11 mouse cellular contexts compared by ENCODE assay signal in the genomic region with DNA sequence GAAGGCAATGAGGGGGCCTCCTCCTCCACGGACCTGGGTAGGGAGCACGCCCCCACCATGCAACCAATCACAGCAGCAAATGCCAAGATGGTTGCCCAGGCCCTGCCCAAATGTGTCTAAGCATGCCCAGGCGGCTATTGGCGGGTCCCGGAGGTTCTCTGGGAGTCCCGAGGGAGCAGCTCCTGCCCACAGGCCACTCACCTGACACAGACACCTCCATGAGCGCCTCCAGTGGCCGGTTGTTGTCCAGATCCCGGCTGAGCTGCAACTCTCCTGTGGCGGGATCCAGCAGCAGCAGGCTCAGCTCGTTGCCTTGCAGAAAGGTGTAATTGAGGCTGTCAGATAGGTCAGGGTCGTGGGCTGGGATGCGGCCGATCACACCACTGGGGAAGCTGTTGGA. TPM values are rescaled to one million over a fixed set of nuclear protein-coding genes. Genes with fewer than 3 reads are reported as not detected.
DNase-seq lines count a peak whose midpoint lies in the region; ATAC-seq and TF ChIP-seq lines count a peak whose summit lies in the region.
"Had no signal": no experiment of that assay in that cellular context is flagged by ENCODE, and none has a peak within 500 bp of the region (broad histone marks: within the 10 kb centered on the region; RNA-seq: fewer than 3 reads in every experiment).

No protein-coding gene starts in this region.

- DNase-seq in heart, adult 11 months = no peak
- no peak for DNase-seq in hindbrain, postnatal 0 days (ENCODE audit: low spot score)
- DNase-seq in gastrocnemius, adult 8-10 months (ENCODE audit: low spot score in 2 of 2) = no peak
- DNase-seq in gastrocnemius, postnatal 36 days = no peak
- DNase-seq: B cell, adult 2 months; retina, postnatal 1 day had no signal

- H3K4me3 ChIP-seq in heart, embryonic 15.5 days = no peak overlapping the region
- H3K4me3 ChIP-seq in midbrain, embryonic 13.5 days (replicated peaks) = no peak overlapping the region
- H3K4me3 ChIP-seq in midbrain, embryonic 16.5 days (ENCODE audit: low read depth, low read length) = no peak overlapping the region
- H3K4me3 ChIP-seq in hindbrain, postnatal 0 days (ENCODE audit: low read length) = no peak overlapping the region
- peak overlapping the region; percentile 19 for H3K4me3 ChIP-seq in stomach, embryonic 15.5 days (replicated peaks)

- no peak overlapping the region for H3K27ac ChIP-seq in heart, embryonic 15.5 days
- H3K27ac ChIP-seq in midbrain, embryonic 13.5 days = no peak overlapping the region
- no peak overlapping the region for H3K27ac ChIP-seq in midbrain, embryonic 16.5 days (ENCODE audit: low read length)
- H3K27ac ChIP-seq in hindbrain, postnatal 0 days = no peak overlapping the region
- H3K27ac ChIP-seq in stomach, embryonic 15.5 days = no peak overlapping the region

- WGBS in heart, embryonic 15.5 days = 68% methylated on average over 14 of the region's 14 CpGs
- WGBS in midbrain, embryonic 13.5 days = 83% methylated on average over 14 of the region's 14 CpGs
- WGBS in midbrain, embryonic 16.5 days = 86% methylated on average over 14 of the region's 14 CpGs
- 71% methylated on average over 14 of the region's 14 CpGs for WGBS in hindbrain, postnatal 0 days
- 63% methylated on average over 14 of the region's 14 CpGs for WGBS in stomach, embryonic 15.5 days

- H3K9me3 ChIP-seq in heart, embryonic 15.5 days (replicated peaks) = no peaks in the 10 kb centered on the region
- H3K9me3 ChIP-seq in midbrain, embryonic 13.5 days = no peaks in the 10 kb centered on the region
- H3K9me3 ChIP-seq in midbrain, embryonic 16.5 days (replicated peaks; ENCODE audit: control insufficient read depth, low read length, poor library complexity, severe bottlenecking) = no peaks in the 10 kb centered on the region; the same call in 1 of the 2 replicates
- 0 out of 2 replicates have a peak, but pooled peaks cover 4% of the 10 kb centered on the region for H3K9me3 ChIP-seq in hindbrain, postnatal 0 days (ENCODE audit: low read length)
- H3K9me3 ChIP-seq in stomach, embryonic 15.5 days = no peaks in the 10 kb centered on the region

- ATAC-seq in heart, embryonic 15.5 days (replicated peaks; ENCODE audit: insufficient number of reproducible peaks, insufficient read depth, low FRiP score, low read depth) = no peak
- ATAC-seq in midbrain, embryonic 13.5 days = no peak
- no peak for ATAC-seq in midbrain, embryonic 16.5 days
- no peak for ATAC-seq in hindbrain, postnatal 0 days
- ATAC-seq in stomach, embryonic 15.5 days (ENCODE audit: insufficient read depth, low FRiP score, low read depth) = no peak
- ATAC-seq: activated CD4-positive, CD25-positive, alpha-beta regulatory T cell, adult 4 months had no signal

- intact Hi-C loops in gastrocnemius, postnatal 36 days (cut with DNase I) = no loop called here

- peak; percentile 5; the same call in 1 of the 2 replicates for TF ChIP-seq CTCF in hindbrain, postnatal 0 days (IDR thresholded peaks at IDR 0.05; ENCODE audit: low read depth)

- H3K4me2 ChIP-seq in heart, embryonic 15.5 days = peak overlapping the region; percentile 34
- H3K4me2 ChIP-seq in midbrain, embryonic 13.5 days (replicated peaks) = peak overlapping the region; percentile 29
- H3K4me2 ChIP-seq in midbrain, embryonic 16.5 days (ENCODE audit: low read length) = no peak overlapping the region
- H3K4me2 ChIP-seq in hindbrain, postnatal 0 days (ENCODE audit: low read depth, low read length) = no peak overlapping the region
- peak overlapping the region; percentile 43 for H3K4me2 ChIP-seq in stomach, embryonic 15.5 days

- H3K4me1 ChIP-seq in heart, embryonic 15.5 days (replicated peaks) = peaks cover 52% of the 10 kb centered on the region
- peaks cover 39% of the 10 kb centered on the region for H3K4me1 ChIP-seq in midbrain, embryonic 13.5 days (replicated peaks)
- H3K4me1 ChIP-seq in midbrain, embryonic 16.5 days (ENCODE audit: control insufficient read depth, insufficient read depth, low read length) = peaks cover 21% of the 10 kb centered on the region
- no peaks in the 10 kb centered on the region for H3K4me1 ChIP-seq in hindbrain, postnatal 0 days (ENCODE audit: insufficient read depth, low read length)
- peaks cover 30% of the 10 kb centered on the region for H3K4me1 ChIP-seq in stomach, embryonic 15.5 days

- no peak overlapping the region for H3K9ac ChIP-seq in heart, embryonic 15.5 days
- H3K9ac ChIP-seq in midbrain, embryonic 13.5 days (replicated peaks) = no peak overlapping the region
- no peak overlapping the region for H3K9ac ChIP-seq in midbrain, embryonic 16.5 days (ENCODE audit: low read depth, low read length)
- H3K9ac ChIP-seq in hindbrain, postnatal 0 days (replicated peaks; ENCODE audit: low read length) = no peak overlapping the region
- H3K9ac ChIP-seq in stomach, embryonic 15.5 days = no peak overlapping the region

- H3K27me3 ChIP-seq in heart, embryonic 15.5 days = peaks cover 27% of the 10 kb centered on the region
- H3K27me3 ChIP-seq in midbrain, embryonic 13.5 days = peaks cover 32% of the 10 kb centered on the region
- peaks cover 32% of the 10 kb centered on the region for H3K27me3 ChIP-seq in midbrain, embryonic 16.5 days (ENCODE audit: control insufficient read depth, insufficient read depth, low read depth, low read length)
- peaks cover 22% of the 10 kb centered on the region for H3K27me3 ChIP-seq in hindbrain, postnatal 0 days (ENCODE audit: insufficient read depth, low read length)
- H3K27me3 ChIP-seq in stomach, embryonic 15.5 days (replicated peaks) = peaks cover 28% of the 10 kb centered on the region

- H3K36me3 ChIP-seq in heart, embryonic 15.5 days = peaks cover 11% of the 10 kb centered on the region
- H3K36me3 ChIP-seq in midbrain, embryonic 13.5 days = peaks cover 22% of the 10 kb centered on the region
- no peaks in the 10 kb centered on the region for H3K36me3 ChIP-seq in midbrain, embryonic 16.5 days (ENCODE audit: control insufficient read depth, insufficient read depth, low read length)
- H3K36me3 ChIP-seq in hindbrain, postnatal 0 days (ENCODE audit: insufficient read depth, low read length) = no peaks in the 10 kb centered on the region
- H3K36me3 ChIP-seq in stomach, embryonic 15.5 days = peaks cover 13% of the 10 kb centered on the region

RNA-seq across cellular contexts. Expression of gene Celsr1, which starts 3.6 kb away (rescaled TPM):
- 1.1 and 2.1 TPM in 2 replicates for polyA plus RNA-seq in heart, embryonic 15.5 days (2015; fragmentation: Nextera tagmentation; extraction: Ambion mirVana)
- polyA plus RNA-seq in midbrain, embryonic 13.5 days (2015; fragmentation: Nextera tagmentation; extraction: Ambion mirVana) = 2.0 and 2.7 TPM in 2 replicates
- polyA plus RNA-seq in midbrain, embryonic 16.5 days (2015; fragmentation: Nextera tagmentation; extraction: Ambion mirVana) = 1.1 and 1.3 TPM in 2 replicates
- total RNA-seq in hindbrain, postnatal 0 days (2014; rRNA removed) = 16.4 and 19.4 TPM in 2 replicates
- 0.98 and 0.99 TPM in 2 replicates for polyA plus RNA-seq in hindbrain, postnatal 0 days (2015; fragmentation: Nextera tagmentation; extraction: Ambion mirVana)
- 3.1 and 3.2 TPM in 2 replicates for polyA plus RNA-seq in stomach, embryonic 15.5 days (2015; fragmentation: Nextera tagmentation; extraction: Ambion mirVana)
- under 1 TPM; 0.02 to 0.36 (median 0.10) TPM for total RNA-seq in gastrocnemius, adult 8-10 months (2022)
- total RNA-seq in gastrocnemius, postnatal 36 days (2021) = under 1 TPM; 0.10 to 0.37 TPM

RNA-seq across cellular contexts. Expression of gene Gramd4, which starts 27.5 kb away (rescaled TPM):
- polyA plus RNA-seq in heart, embryonic 15.5 days (2015; fragmentation: Nextera tagmentation; extraction: Ambion mirVana) = 16.9 and 19.5 TPM in 2 replicates
- polyA plus RNA-seq in midbrain, embryonic 13.5 days (2015; fragmentation: Nextera tagmentation; extraction: Ambion mirVana) = 31.3 and 34.3 TPM in 2 replicates
- 36.0 and 36.7 TPM in 2 replicates for polyA plus RNA-seq in midbrain, embryonic 16.5 days (2015; fragmentation: Nextera tagmentation; extraction: Ambion mirVana)
- total RNA-seq in hindbrain, postnatal 0 days (2014; rRNA removed) = 36.2 and 40.9 TPM in 2 replicates
- polyA plus RNA-seq in hindbrain, postnatal 0 days (2015; fragmentation: Nextera tagmentation; extraction: Ambion mirVana) = 18.6 and 19.0 TPM in 2 replicates
- 13.8 and 15.2 TPM in 2 replicates for polyA plus RNA-seq in stomach, embryonic 15.5 days (2015; fragmentation: Nextera tagmentation; extraction: Ambion mirVana)
- 1 to 10 TPM; 5.8 to 9.2 (median 8.1) TPM for total RNA-seq in gastrocnemius, adult 8-10 months (2022)
- total RNA-seq in gastrocnemius, postnatal 36 days (2021) = 1 to 10 TPM; 5.1 to 5.9 TPM

Comparison
In these comparisons a context has a peak if more than half of its experiments do, and no peak if none do; other contexts are left out.
1. H3K4me2 ChIP-seq: peak in heart, embryonic 15.5 days (single experiment), midbrain, embryonic 13.5 days (single experiment) and stomach, embryonic 15.5 days (single experiment); none in midbrain, embryonic 16.5 days (single experiment) and hindbrain, postnatal 0 days (single experiment).